Mouse (Mus musculus) liver, adult (tissue): ENCODE data around the gene Vmn2r52.
"Not testable (repeated sequence)": the region's sequence is repeated elsewhere in the genome, so short reads cannot be mapped to it uniquely, and the experiment has no call there.

Experiments
- GATA4 ChIP-seq: IDR thresholded peaks from 2 replicates; pipeline ENCODE4 v1.6.1; 2014; ENCODE audit warnings: mild to moderate bottlenecking, low read length; ENCODE audit not compliant: insufficient replicate concordance

Vmn2r52 gene

GRCm38 (mm10) chr7:10176473-10176872, at the start of gene Vmn2r52:
TSS of gene Vmn2r52 (minus strand) at chr7:10176573.
- no peak for TF ChIP-seq GATA4

GRCm38 (mm10) chr7:10105641-10106040, 70.7 kb downstream of the Vmn2r52 start, which contains the start of gene Vmn2r51:
TSS of gene Vmn2r51 (minus strand) at chr7:10105741.
- not testable (repeated sequence) for TF ChIP-seq GATA4
